ENCODE assay signal across 9 mouse cellular contexts in the genomic region with DNA sequence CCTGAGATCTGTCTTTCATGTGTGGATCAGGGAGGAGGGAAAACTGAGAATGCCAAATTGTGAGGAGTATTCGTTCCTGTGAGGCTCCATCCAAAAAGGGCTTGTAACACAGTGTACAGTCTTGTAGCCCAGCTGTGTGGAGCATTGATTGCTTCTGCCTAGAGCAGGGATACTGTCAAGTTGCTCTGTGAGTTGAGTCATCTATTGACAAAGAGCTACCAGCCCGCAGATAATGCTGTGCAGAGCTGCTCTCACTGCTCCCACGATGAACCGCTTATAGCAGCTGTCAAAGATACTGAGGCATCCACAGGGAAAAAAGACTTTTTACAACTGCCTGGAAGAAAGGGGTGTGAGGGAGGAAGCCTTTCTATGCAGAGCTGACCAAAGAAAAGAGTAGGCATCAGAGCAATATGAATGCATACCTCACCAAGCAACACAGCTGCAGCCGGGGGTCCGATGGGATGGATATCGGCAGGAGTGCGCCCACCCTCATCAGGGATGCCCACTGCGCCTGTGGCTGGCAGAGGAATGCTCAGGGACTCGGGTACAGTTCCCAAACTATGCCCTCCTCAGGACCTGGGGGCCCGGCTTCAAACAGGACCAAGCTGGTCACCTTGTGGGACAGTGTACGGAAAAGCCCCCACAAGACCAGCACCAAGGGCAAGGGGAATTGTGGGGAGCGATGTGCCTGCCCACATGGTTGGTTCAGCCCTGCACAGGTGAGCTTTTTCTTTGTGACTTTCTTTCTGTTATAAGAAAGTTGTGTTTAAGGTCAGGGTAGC.
DNase-seq lines count a peak whose midpoint lies in the region; ATAC-seq and TF ChIP-seq lines count a peak whose summit lies in the region.
"Had no signal": no experiment of that assay in that cellular context is flagged by ENCODE, and none has a peak within 500 bp of the region (broad histone marks: within the 10 kb centered on the region; RNA-seq: fewer than 3 reads in every experiment).

No protein-coding gene starts in this region.

- whole genome bisulfite sequencing in hindbrain, postnatal 0 days: 68% methylated on average over 13 of the region's 13 CpGs
- 72% methylated on average over 13 of the region's 13 CpGs for WGBS in midbrain, embryonic 15.5 days

- peak; percentile 3 for DNase-seq in gastrocnemius, postnatal 10 days
- DNase-seq in gastrocnemius, adult 18-20 months (ENCODE audit: low spot score): no peak
- DNase-seq in adrenal gland, postnatal 25 days: peak; percentile 50
- peak; percentile 41 for DNase-seq in hindbrain, postnatal 0 days (ENCODE audit: low spot score)
- DNase-seq in heart, adult 18-20 months: no peak
- DNase-seq in lung, adult 18-20 months: no peak
- DNase-seq in gastrocnemius, postnatal 14 days: no peak

- H3K9ac ChIP-seq in hindbrain, postnatal 0 days (replicated peaks; ENCODE audit: low read length): no peak overlapping the region
- H3K9ac ChIP-seq in midbrain, embryonic 15.5 days: no peak overlapping the region
- H3K9ac ChIP-seq: embryonic facial prominence, embryonic 13.5 days had no signal

- H3K4me3 ChIP-seq in hindbrain, postnatal 0 days (ENCODE audit: low read length): no peak overlapping the region
- no peak overlapping the region for H3K4me3 ChIP-seq in midbrain, embryonic 15.5 days
- H3K4me3 ChIP-seq: embryonic facial prominence, embryonic 13.5 days had no signal

- no peaks in the 10 kb centered on the region for H3K4me1 ChIP-seq in hindbrain, postnatal 0 days (ENCODE audit: insufficient read depth, low read length)
- H3K4me1 ChIP-seq in midbrain, embryonic 15.5 days: no peaks in the 10 kb centered on the region
- H3K4me1 ChIP-seq: embryonic facial prominence, embryonic 13.5 days had no signal

- intact Hi-C loops in gastrocnemius, postnatal 14 days (cut with DNase I; ENCODE audit: low total_unique reads): no loop called here

- H3K36me3 ChIP-seq in hindbrain, postnatal 0 days (ENCODE audit: insufficient read depth, low read length): no peaks in the 10 kb centered on the region
- no peaks in the 10 kb centered on the region for H3K36me3 ChIP-seq in midbrain, embryonic 15.5 days (replicated peaks)
- H3K36me3 ChIP-seq: embryonic facial prominence, embryonic 13.5 days had no signal

- H3K4me2 ChIP-seq in hindbrain, postnatal 0 days (ENCODE audit: low read depth, low read length): no peak overlapping the region
- 0 out of 2 replicates have a peak overlapping the region, but pooled peaks have one; percentile 12 for H3K4me2 ChIP-seq in midbrain, embryonic 15.5 days
- H3K4me2 ChIP-seq: embryonic facial prominence, embryonic 13.5 days had no signal

- no peaks in the 10 kb centered on the region for H3K27me3 ChIP-seq in hindbrain, postnatal 0 days (ENCODE audit: insufficient read depth, low read length)
- no peaks in the 10 kb centered on the region for H3K27me3 ChIP-seq in midbrain, embryonic 15.5 days (replicated peaks)
- H3K27me3 ChIP-seq: embryonic facial prominence, embryonic 13.5 days had no signal

- no peaks in the 10 kb centered on the region for H3K9me3 ChIP-seq in hindbrain, postnatal 0 days (ENCODE audit: low read length)
- no peaks in the 10 kb centered on the region for H3K9me3 ChIP-seq in midbrain, embryonic 15.5 days
- H3K9me3 ChIP-seq: embryonic facial prominence, embryonic 13.5 days had no signal

- peak; percentile 75 for ATAC-seq in hindbrain, postnatal 0 days
- ATAC-seq in midbrain, embryonic 15.5 days (replicated peaks): peak; percentile 89

- TF ChIP-seq CTCF in hindbrain, postnatal 0 days (IDR thresholded peaks at IDR 0.05; ENCODE audit: low read depth): no peak

- H3K27ac ChIP-seq in hindbrain, postnatal 0 days: no peak overlapping the region
- no peak overlapping the region for H3K27ac ChIP-seq in midbrain, embryonic 15.5 days
- H3K27ac ChIP-seq: embryonic facial prominence, embryonic 13.5 days had no signal

Comparison
In these comparisons a context has a peak if more than half of its experiments do, and no peak if none do; other contexts are left out.
1. DNase-seq: peak in gastrocnemius, postnatal 10 days (single experiment), adrenal gland, postnatal 25 days (single experiment) and hindbrain, postnatal 0 days (single experiment); none in gastrocnemius, adult 18-20 months (single experiment), heart, adult 18-20 months (0 of 2), lung, adult 18-20 months (0 of 2) and gastrocnemius, postnatal 14 days (single experiment).